Mouse (Mus musculus): ENCODE data around the gene Myo18b. TPM values are rescaled to one million over a fixed set of nuclear protein-coding genes. Genes with fewer than 3 reads are reported as not detected.

Myo18b gene
- polyA plus RNA-seq, 1 experiment from 2014 or later: 2.0 TPM

- H3K27me3 ChIP-seq (ENCODE audit: control insufficient read depth, insufficient read depth, low read depth, low read length): no peaks in the 10 kb centered on the region
- no peak overlapping the region for H3K9ac ChIP-seq (ENCODE audit: low read depth, low read length)
- no peaks in the 10 kb centered on the region for H3K36me3 ChIP-seq (ENCODE audit: control insufficient read depth, insufficient read depth, low read length)
- no peak overlapping the region for H3K27ac ChIP-seq (ENCODE audit: low read length)
- H3K4me1 ChIP-seq (ENCODE audit: control insufficient read depth, insufficient read depth, low read length): peaks cover 22% of the 10 kb centered on the region
- 81% methylated on average over 4 of the region's 4 CpGs for WGBS
- ATAC-seq: no peak
- H3K4me3 ChIP-seq (ENCODE audit: low read depth, low read length): no peak overlapping the region
- H3K4me2 ChIP-seq (ENCODE audit: low read length): no peak overlapping the region
- no peaks in the 10 kb centered on the region for H3K9me3 ChIP-seq (replicated peaks; ENCODE audit: control insufficient read depth, low read length, poor library complexity, severe bottlenecking)
These were observed 244.1 kb downstream of the Myo18b start for GRCm38 (mm10) chr5:112652036-112652435.

DNA sequence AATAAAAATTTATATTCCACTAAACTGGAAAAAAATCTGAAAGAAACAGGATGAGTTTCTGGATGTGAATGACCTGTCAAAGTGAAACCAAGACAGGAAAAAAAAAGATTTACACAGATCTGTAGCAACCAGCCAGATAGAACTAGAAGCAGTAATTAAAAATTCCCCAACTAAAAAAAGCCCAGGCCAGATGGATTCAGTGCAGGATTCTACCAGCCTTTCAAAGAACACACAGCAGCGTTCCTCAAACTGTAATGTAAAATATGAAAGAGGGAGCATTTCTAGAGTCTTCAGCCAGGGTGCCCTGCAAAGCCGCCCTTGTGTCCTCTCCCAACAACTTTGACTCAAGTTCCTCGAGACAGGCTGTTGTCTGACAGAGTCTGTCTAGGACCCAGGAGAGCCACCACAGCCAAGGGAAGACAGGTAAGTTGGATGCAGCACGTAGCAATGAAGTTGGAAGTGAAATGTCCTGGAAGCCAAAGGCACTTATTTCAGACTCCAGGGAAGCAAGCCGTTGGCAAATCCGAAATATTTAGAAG is 246.9 kb downstream of the Myo18b start:
- WGBS: 83% methylated on average over 6 of the region's 6 CpGs
- H3K27ac ChIP-seq (ENCODE audit: low read length): no peak overlapping the region
- no peaks in the 10 kb centered on the region for H3K9me3 ChIP-seq (replicated peaks; ENCODE audit: control insufficient read depth, low read length, poor library complexity, severe bottlenecking)
- no peaks in the 10 kb centered on the region for H3K27me3 ChIP-seq (ENCODE audit: control insufficient read depth, insufficient read depth, low read depth, low read length)
- H3K4me3 ChIP-seq (ENCODE audit: low read depth, low read length): no peak overlapping the region
- H3K4me1 ChIP-seq (ENCODE audit: control insufficient read depth, insufficient read depth, low read length): peaks cover 4% of the 10 kb centered on the region; the same call in 1 of the 2 replicates
- no peak for ATAC-seq
- no peaks in the 10 kb centered on the region for H3K36me3 ChIP-seq (ENCODE audit: control insufficient read depth, insufficient read depth, low read length)
- H3K9ac ChIP-seq (ENCODE audit: low read depth, low read length): no peak overlapping the region
- H3K4me2 ChIP-seq (ENCODE audit: low read length): no peak overlapping the region

GRCm38 (mm10) chr5:112646871-112647270 is 249.3 kb downstream of the Myo18b start:
- H3K36me3 ChIP-seq (ENCODE audit: control insufficient read depth, insufficient read depth, low read length): no peaks in the 10 kb centered on the region
- no peaks in the 10 kb centered on the region for H3K27me3 ChIP-seq (ENCODE audit: control insufficient read depth, insufficient read depth, low read depth, low read length)
- H3K4me2 ChIP-seq (ENCODE audit: low read length): no peak overlapping the region
- no peak overlapping the region for H3K4me3 ChIP-seq (ENCODE audit: low read depth, low read length)
- no peak overlapping the region for H3K9ac ChIP-seq (ENCODE audit: low read depth, low read length)
- no peak overlapping the region for H3K27ac ChIP-seq (ENCODE audit: low read length)
- WGBS: 51% methylated on average over 2 of the region's 2 CpGs
- peaks cover 11% of the 10 kb centered on the region for H3K4me1 ChIP-seq (ENCODE audit: control insufficient read depth, insufficient read depth, low read length)
- H3K9me3 ChIP-seq (replicated peaks; ENCODE audit: control insufficient read depth, low read length, poor library complexity, severe bottlenecking): no peaks in the 10 kb centered on the region
- ATAC-seq: no peak

DNA sequence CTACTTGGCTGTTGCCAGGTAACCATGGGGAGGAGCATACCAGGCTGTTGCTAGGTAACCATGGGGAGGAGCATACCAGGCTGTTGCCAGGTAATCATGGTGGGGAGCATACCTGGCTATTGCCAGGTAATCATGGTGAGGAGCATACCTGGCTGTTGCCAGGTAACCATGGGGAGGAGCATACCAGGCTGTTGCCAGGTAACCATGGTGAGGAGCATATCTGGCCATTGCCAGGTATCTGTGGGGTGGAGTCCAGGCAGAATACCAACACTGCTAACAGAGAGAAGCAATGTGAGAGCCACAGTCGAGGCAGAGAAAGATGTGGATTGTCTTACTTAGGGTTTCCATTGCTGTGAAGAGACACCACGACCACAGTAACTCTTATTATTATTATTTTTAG is 250.6 kb downstream of the Myo18b start:
- H3K4me1 ChIP-seq (ENCODE audit: control insufficient read depth, insufficient read depth, low read length): peaks cover 11% of the 10 kb centered on the region
- no peaks in the 10 kb centered on the region for H3K27me3 ChIP-seq (ENCODE audit: control insufficient read depth, insufficient read depth, low read depth, low read length)
- H3K9ac ChIP-seq (ENCODE audit: low read depth, low read length): no peak overlapping the region
- no peak for ATAC-seq
- H3K27ac ChIP-seq (ENCODE audit: low read length): no peak overlapping the region
- H3K9me3 ChIP-seq (replicated peaks; ENCODE audit: control insufficient read depth, low read length, poor library complexity, severe bottlenecking): no peaks in the 10 kb centered on the region
- H3K36me3 ChIP-seq (ENCODE audit: control insufficient read depth, insufficient read depth, low read length): no peaks in the 10 kb centered on the region
- 97% methylated on average over 2 of the region's 2 CpGs for WGBS
- no peak overlapping the region for H3K4me2 ChIP-seq (ENCODE audit: low read length)
- H3K4me3 ChIP-seq (ENCODE audit: low read depth, low read length): no peak overlapping the region

DNA sequence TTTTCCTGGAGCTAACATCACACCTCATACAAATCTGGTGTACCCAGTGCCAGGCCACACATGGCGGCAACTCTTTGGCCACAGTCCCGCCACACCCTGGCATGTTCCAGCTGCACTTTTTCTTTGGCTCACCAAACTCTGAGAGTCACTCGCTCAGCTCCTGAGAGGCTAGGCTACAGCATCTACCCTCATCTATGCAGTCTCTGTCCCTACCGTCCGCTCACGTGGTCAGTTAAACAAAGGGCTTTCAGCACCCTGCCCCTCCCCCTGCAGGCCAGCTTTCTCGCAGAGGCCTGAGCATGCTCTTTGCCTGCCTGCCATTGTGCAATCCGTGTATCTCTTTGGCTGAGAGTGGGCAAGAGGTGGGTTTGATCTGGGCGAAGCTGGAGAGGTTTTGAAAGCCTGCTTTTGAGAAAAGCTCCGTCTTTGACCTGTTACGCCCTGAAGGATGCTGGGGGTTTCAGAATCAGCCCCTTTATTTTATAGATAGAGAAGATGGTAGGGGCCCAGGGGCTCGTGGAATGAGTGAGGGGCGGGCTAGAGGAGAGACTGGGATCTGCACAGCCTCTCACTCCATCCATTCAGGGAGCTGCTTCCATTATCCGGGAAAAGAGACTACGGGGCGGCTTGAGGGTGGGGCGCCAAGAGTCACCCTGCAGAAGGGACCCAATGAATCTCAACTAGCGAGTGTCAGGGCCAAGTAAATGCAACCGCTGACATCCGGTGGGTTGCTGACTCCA is 252.5 kb downstream of the Myo18b start:
- H3K4me1 ChIP-seq (ENCODE audit: control insufficient read depth, insufficient read depth, low read length): peaks cover 11% of the 10 kb centered on the region
- H3K4me2 ChIP-seq (ENCODE audit: low read length): peak overlapping the region; percentile 26
- H3K27me3 ChIP-seq (ENCODE audit: control insufficient read depth, insufficient read depth, low read depth, low read length): no peaks in the 10 kb centered on the region
- peak; percentile 63; the same call in 1 of the 2 replicates for ATAC-seq
- H3K27ac ChIP-seq (ENCODE audit: low read length): peak overlapping the region; percentile 71
- H3K36me3 ChIP-seq (ENCODE audit: control insufficient read depth, insufficient read depth, low read length): no peaks in the 10 kb centered on the region
- peak overlapping the region; percentile 35; the same call in 1 of the 2 replicates for H3K9ac ChIP-seq (ENCODE audit: low read depth, low read length)
- no peaks in the 10 kb centered on the region for H3K9me3 ChIP-seq (replicated peaks; ENCODE audit: control insufficient read depth, low read length, poor library complexity, severe bottlenecking)
- WGBS: 24% methylated on average over 20 of the region's 20 CpGs
- H3K4me3 ChIP-seq (ENCODE audit: low read depth, low read length): no peak overlapping the region

DNA sequence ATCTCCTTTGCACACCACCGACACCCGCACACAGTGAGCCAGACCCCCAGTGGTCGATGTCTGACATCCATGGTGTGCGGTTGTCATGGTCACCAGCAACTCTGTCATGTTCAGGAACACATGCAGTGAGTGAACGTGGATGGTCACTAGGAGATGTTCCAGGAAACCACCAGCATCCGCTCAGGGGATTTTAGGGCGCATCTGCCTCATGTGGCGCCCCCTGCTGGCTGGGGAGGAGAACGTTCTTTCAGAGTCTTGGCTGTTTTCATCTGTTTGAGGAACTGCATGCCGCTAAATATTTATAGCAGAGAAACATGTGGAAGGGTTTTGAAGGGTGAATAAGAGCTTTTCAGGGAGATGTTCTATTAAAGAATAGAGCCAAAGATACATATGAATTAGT is 253.4 kb downstream of the Myo18b start:
- no peak for ATAC-seq
- WGBS: 60% methylated on average over 10 of the region's 10 CpGs
- Histone ChIP-seq H3K27me3 (ENCODE audit: control insufficient read depth, insufficient read depth, low read depth, low read length) (no peaks in the 10 kb centered on the region), H3K27ac (ENCODE audit: low read length) (no peak overlapping the region), H3K4me2 (ENCODE audit: low read length) (no peak overlapping the region), H3K4me3 (ENCODE audit: low read depth, low read length) (no peak overlapping the region), H3K9me3 (replicated peaks; ENCODE audit: control insufficient read depth, low read length, poor library complexity, severe bottlenecking) (no peaks in the 10 kb centered on the region), H3K36me3 (ENCODE audit: control insufficient read depth, insufficient read depth, low read length) (no peaks in the 10 kb centered on the region), H3K9ac (ENCODE audit: low read depth, low read length) (no peak overlapping the region), H3K4me1 (ENCODE audit: control insufficient read depth, insufficient read depth, low read length) (peaks cover 11% of the 10 kb centered on the region)

DNA sequence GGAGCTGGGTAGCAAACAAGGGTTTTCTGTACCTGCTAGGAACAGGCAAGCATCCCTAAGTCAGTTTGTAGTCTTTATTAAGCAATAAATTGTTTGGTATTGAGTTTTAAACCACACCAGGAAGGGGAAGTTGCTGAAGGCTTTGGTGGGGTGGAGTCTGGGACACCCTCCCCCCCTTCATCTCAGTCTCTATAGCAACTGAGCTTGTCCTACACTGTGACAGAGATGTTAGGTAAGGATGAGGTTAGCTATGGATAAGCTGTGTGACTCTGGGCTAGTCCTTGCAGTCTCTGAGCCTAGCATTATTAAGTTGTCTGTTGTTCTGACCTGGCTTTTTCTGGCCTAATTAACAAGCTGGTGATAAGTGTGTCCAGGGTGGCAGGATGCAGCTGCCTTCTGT is 254.4 kb downstream of the Myo18b start:
- H3K36me3 ChIP-seq (ENCODE audit: control insufficient read depth, insufficient read depth, low read length): no peaks in the 10 kb centered on the region
- no peak overlapping the region for H3K4me2 ChIP-seq (ENCODE audit: low read length)
- no peak for ATAC-seq
- no peak overlapping the region for H3K4me3 ChIP-seq (ENCODE audit: low read depth, low read length)
- H3K9ac ChIP-seq (ENCODE audit: low read depth, low read length): no peak overlapping the region
- H3K27me3 ChIP-seq (ENCODE audit: control insufficient read depth, insufficient read depth, low read depth, low read length): no peaks in the 10 kb centered on the region
- no peak overlapping the region for H3K27ac ChIP-seq (ENCODE audit: low read length)
- no peaks in the 10 kb centered on the region for H3K9me3 ChIP-seq (replicated peaks; ENCODE audit: control insufficient read depth, low read length, poor library complexity, severe bottlenecking)
- peaks cover 11% of the 10 kb centered on the region for H3K4me1 ChIP-seq (ENCODE audit: control insufficient read depth, insufficient read depth, low read length)

DNA sequence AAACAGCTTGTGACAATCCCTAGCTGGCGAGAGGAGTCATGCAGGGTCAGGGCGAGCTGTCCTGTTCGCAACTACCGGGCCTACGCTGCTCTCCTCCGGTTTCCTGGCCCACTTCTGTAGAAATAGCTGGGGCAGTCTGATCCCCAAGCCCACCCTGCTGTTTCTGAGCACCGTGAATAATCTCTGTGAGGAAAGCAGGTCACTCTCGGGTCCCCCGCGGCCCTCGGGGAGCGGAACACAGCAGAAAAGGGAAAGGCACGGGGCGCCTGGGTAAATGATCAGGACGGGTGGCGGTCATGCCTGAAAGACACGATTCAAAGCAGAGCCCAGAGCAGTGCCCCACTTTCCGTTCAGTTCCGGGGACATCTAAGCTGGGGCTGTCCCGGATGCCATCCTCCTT is 255.0 kb downstream of the Myo18b start:
- peak overlapping the region; percentile 28; the same call in 1 of the 2 replicates for H3K9ac ChIP-seq (ENCODE audit: low read depth, low read length)
- H3K4me3 ChIP-seq (ENCODE audit: low read depth, low read length): no peak overlapping the region
- no peaks in the 10 kb centered on the region for H3K27me3 ChIP-seq (ENCODE audit: control insufficient read depth, insufficient read depth, low read depth, low read length)
- H3K9me3 ChIP-seq (replicated peaks; ENCODE audit: control insufficient read depth, low read length, poor library complexity, severe bottlenecking): no peaks in the 10 kb centered on the region
- H3K4me1 ChIP-seq (ENCODE audit: control insufficient read depth, insufficient read depth, low read length): peaks cover 11% of the 10 kb centered on the region
- no peak overlapping the region for H3K27ac ChIP-seq (ENCODE audit: low read length)
- no peaks in the 10 kb centered on the region for H3K36me3 ChIP-seq (ENCODE audit: control insufficient read depth, insufficient read depth, low read length)
- WGBS: 4% methylated on average over 20 of the region's 20 CpGs
- H3K4me2 ChIP-seq (ENCODE audit: low read length): no peak overlapping the region
- ATAC-seq: no peak

DNA sequence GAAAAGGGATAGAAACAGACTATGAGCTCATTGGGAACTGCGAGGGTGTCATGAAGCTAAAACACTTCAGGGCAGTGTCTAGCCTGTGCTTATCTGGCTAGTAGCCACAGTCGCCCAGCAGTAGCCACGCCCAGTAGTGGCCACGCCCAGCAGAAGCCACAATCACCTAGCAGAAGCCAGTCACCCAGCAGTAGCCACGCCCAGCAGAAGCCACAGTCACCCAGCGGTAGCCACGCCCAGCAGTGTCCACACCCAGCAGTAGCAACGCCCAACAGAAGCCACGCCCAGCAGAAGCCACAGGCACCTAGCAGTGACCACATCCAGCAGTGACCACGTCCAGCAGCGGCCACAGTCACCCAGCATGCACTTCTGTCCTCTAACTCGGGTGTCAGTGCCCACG is 255.5 kb downstream of the Myo18b start:
- Histone ChIP-seq H3K4me1 (ENCODE audit: control insufficient read depth, insufficient read depth, low read length) (peaks cover 11% of the 10 kb centered on the region), H3K9me3 (replicated peaks; ENCODE audit: control insufficient read depth, low read length, poor library complexity, severe bottlenecking) (no peaks in the 10 kb centered on the region), H3K27ac (ENCODE audit: low read length) (no peak overlapping the region), H3K9ac (ENCODE audit: low read depth, low read length) (no peak overlapping the region), H3K36me3 (ENCODE audit: control insufficient read depth, insufficient read depth, low read length) (no peaks in the 10 kb centered on the region), H3K4me2 (ENCODE audit: low read length) (no peak overlapping the region), H3K4me3 (ENCODE audit: low read depth, low read length) (no peak overlapping the region), H3K27me3 (ENCODE audit: control insufficient read depth, insufficient read depth, low read depth, low read length) (no peaks in the 10 kb centered on the region)
- 17% methylated on average over 13 of the region's 13 CpGs for WGBS
- ATAC-seq: no peak
